Mouse (Mus musculus) granulocyte monocyte progenitor cell, adult 5-6 weeks (primary cell): ENCODE results near the gene Olfr887. TPM values are rescaled to one million over a fixed set of nuclear protein-coding genes. Genes with fewer than 3 reads are reported as not detected.

Source experiments
- ATAC-seq: replicated peaks from 2 replicates; pipeline ENCODE4 v1.8.0; 2016; ENCODE audit warnings: mild to moderate bottlenecking, moderate TSS enrichment, inconsistent platforms; ENCODE audit not compliant: poor library complexity, severe bottlenecking
- total RNA-seq, 2 experiments: library from RNA; stranded (forward) in 1 of 2; stranded (reverse) in 1 of 2; fragments of 200-712, 200-1000 nt in 1 of 2; fragments of >200 nt in 1 of 2; fragmentation: Nextera tagmentation in 1 of 2; gene quantifications; 2 replicates each; pipeline ENCODE4 v1.2.3; 2014 to 2017

Olfr887 gene
- total RNA-seq (2014; fragmentation: Nextera tagmentation) (not detected in 2 replicates), total RNA-seq (2017) (not detected in 2 replicates)

DNA sequence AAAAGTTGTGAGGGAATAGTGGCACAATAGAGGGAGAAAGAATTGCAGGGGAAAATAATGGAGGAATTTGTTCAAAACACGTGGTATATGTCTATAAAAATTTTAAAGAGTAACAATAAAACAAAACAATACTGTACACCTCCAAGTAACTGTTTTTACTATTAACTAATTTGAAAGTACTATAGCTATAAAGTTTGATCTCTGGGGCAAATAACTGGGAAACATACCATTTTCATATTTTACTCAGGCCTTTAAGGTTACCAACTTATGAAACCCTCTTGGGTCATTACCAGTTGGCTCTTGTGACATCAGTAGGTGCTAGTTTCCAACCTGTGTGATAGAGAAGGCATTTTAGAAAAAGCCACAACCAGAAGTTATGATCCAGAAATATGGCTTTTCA lies at the start of gene Olfr887:
Gene Olfr887 (plus strand): TSS at position 301 of the 400 bp plus-strand sequence.
- no peak for ATAC-seq

DNA sequence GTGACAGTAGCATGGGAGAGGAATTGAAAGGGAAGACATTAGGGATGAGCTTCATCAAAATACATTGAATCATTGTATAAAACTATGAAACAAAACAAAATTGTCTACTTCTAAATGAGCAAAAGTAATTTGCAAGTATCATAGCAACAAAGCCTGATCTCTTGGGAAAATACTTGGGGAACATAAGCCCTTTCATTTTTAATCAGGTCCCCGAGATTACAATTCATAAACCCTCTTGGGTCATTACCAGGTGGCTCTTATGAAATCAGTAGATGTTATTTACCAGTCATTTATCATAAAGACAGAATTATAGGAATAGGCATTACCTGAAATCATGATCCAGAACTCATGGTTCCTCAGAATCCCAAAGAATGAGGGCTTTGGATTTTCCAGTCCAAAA lies 37.6 kb upstream of the Olfr887 start, which contains the start of gene Olfr884:
Gene Olfr884 (plus strand): TSS at position 301 of the 400 bp plus-strand sequence.
- ATAC-seq: no peak

DNA sequence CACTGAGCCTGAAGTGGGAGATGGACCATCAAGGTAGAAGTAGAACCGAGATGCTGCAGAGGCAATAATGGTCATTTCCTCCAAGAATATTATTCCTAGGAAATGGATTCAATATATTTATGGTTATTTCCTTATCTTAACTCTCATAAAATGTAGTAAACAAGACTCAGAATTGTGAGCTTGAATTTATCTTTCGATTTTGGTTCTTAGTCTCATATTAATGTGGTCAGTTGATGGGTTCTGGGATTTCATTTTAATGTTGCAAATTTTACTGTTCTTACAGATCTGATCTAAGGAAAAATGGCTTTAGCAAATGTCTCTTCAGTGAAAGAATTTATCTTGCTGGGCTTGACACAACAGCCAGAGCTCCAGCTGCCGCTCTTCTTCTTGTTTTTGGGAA lies 22.9 kb upstream of the Olfr887 start, which contains the start of gene Olfr885:
Gene Olfr885 (plus strand): TSS at position 301 of the 400 bp plus-strand sequence.
- no peak for ATAC-seq

DNA sequence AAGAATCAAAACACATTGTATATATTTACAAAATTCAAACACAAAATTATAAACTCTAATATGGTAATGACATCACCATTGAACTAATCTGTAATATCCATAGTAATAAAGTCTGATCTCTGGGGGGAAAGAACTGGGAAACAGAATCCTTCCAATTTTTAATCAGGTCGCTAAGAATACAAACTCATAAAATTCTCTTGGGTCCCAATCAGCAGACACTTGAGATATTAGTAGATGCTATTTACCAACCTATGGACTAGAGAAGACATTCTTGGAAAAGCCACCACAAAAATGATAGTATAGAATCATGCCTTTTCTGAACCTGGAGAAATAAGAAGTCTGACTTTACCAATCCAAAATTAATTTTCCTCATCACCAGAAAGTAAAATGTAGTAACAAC lies 24.0 kb downstream of the Olfr887 start, which contains the start of gene Olfr888:
Gene Olfr888 (plus strand): TSS at position 301 of the 400 bp plus-strand sequence.
- no peak for ATAC-seq

DNA sequence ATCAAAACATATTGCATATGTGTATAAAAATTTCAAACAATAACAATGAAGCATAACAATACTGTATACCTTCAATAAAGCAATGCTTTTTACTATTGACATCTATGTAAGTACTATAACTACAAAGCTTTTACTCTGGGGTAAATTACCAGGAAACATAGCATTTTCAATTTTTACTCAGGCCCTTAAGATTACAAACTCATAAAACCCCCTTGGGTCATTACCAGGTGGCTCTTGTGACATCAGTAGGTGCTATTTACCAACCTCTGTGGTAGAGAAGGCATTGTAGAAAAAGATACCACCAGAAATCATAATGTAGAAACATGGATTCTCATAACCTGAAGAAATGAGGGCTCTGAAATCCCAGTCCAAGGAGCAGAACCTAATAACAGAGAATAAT lies 31.0 kb downstream of the Olfr887 start, which contains the start of gene Olfr889:
Gene Olfr889 (plus strand): TSS at position 301 of the 400 bp plus-strand sequence.
- no peak for ATAC-seq

Other genes with a start within 250 kb of the Olfr887 start
- not detected in 2 replicates for gene Olfr877, start 229.8 kb upstream of the Olfr887 start, total RNA-seq (2014; fragmentation: Nextera tagmentation)
- not detected in 2 replicates for gene Olfr877, start 229.8 kb upstream of the Olfr887 start, total RNA-seq (2017)
- gene Olfr145, start 187.3 kb upstream of the Olfr887 start, total RNA-seq (2014; fragmentation: Nextera tagmentation): not detected in 2 replicates
- not detected in 2 replicates for gene Olfr145, start 187.3 kb upstream of the Olfr887 start, total RNA-seq (2017)
- not detected in 2 replicates for gene Olfr878, start 166.2 kb upstream of the Olfr887 start, total RNA-seq (2014; fragmentation: Nextera tagmentation)
- not detected in 2 replicates for gene Olfr878, start 166.2 kb upstream of the Olfr887 start, total RNA-seq (2017)
- not detected in 2 replicates for gene Olfr881, start 92.2 kb upstream of the Olfr887 start, total RNA-seq (2014; fragmentation: Nextera tagmentation)
- gene Olfr881, start 92.2 kb upstream of the Olfr887 start, total RNA-seq (2017): not detected in 2 replicates
- gene Olfr883, start 58.3 kb upstream of the Olfr887 start, total RNA-seq (2014; fragmentation: Nextera tagmentation): not detected in 2 replicates
- not detected in 2 replicates for gene Olfr883, start 58.3 kb upstream of the Olfr887 start, total RNA-seq (2017)
- not detected in 2 replicates for gene Olfr884, start 37.5 kb upstream of the Olfr887 start, total RNA-seq (2014; fragmentation: Nextera tagmentation)
- gene Olfr884, start 37.5 kb upstream of the Olfr887 start, total RNA-seq (2017): not detected in 2 replicates
- gene Olfr885, start 22.8 kb upstream of the Olfr887 start, total RNA-seq (2014; fragmentation: Nextera tagmentation): not detected in 2 replicates
- not detected in 2 replicates for gene Olfr885, start 22.8 kb upstream of the Olfr887 start, total RNA-seq (2017)
- not detected in 2 replicates for gene Olfr888, start 24.1 kb downstream of the Olfr887 start, total RNA-seq (2014; fragmentation: Nextera tagmentation)
- gene Olfr888, start 24.1 kb downstream of the Olfr887 start, total RNA-seq (2017): not detected in 2 replicates
- gene Olfr889, start 31.1 kb downstream of the Olfr887 start, total RNA-seq (2014; fragmentation: Nextera tagmentation): not detected in 2 replicates
- not detected in 2 replicates for gene Olfr889, start 31.1 kb downstream of the Olfr887 start, total RNA-seq (2017)
- gene Olfr890, start 58.4 kb downstream of the Olfr887 start, total RNA-seq (2014; fragmentation: Nextera tagmentation): not detected in 2 replicates
- not detected in 2 replicates for gene Olfr890, start 58.4 kb downstream of the Olfr887 start, total RNA-seq (2017)
- gene Olfr891, start 96.7 kb downstream of the Olfr887 start, total RNA-seq (2014; fragmentation: Nextera tagmentation): not detected in 2 replicates
- gene Olfr891, start 96.7 kb downstream of the Olfr887 start, total RNA-seq (2017): not detected in 2 replicates
- not detected in 2 replicates for gene Olfr893, start 124.3 kb downstream of the Olfr887 start, total RNA-seq (2014; fragmentation: Nextera tagmentation)
- not detected in 2 replicates for gene Olfr893, start 124.3 kb downstream of the Olfr887 start, total RNA-seq (2017)
- not detected in 2 replicates for gene Olfr894, start 134.0 kb downstream of the Olfr887 start, total RNA-seq (2014; fragmentation: Nextera tagmentation)
- not detected in 2 replicates for gene Olfr894, start 134.0 kb downstream of the Olfr887 start, total RNA-seq (2017)
- not detected in 2 replicates for gene Olfr143, start 168.7 kb downstream of the Olfr887 start, total RNA-seq (2014; fragmentation: Nextera tagmentation)
- gene Olfr143, start 168.7 kb downstream of the Olfr887 start, total RNA-seq (2017): not detected in 2 replicates
- not detected in 2 replicates for gene Olfr895, start 183.8 kb downstream of the Olfr887 start, total RNA-seq (2014; fragmentation: Nextera tagmentation)
- gene Olfr895, start 183.8 kb downstream of the Olfr887 start, total RNA-seq (2017): not detected in 2 replicates
- gene Olfr896-ps1, start 207.0 kb downstream of the Olfr887 start, total RNA-seq (2014; fragmentation: Nextera tagmentation): not detected in 2 replicates
- not detected in 2 replicates for gene Olfr896-ps1, start 207.0 kb downstream of the Olfr887 start, total RNA-seq (2017)
- gene Olfr25, start 245.0 kb downstream of the Olfr887 start, total RNA-seq (2014; fragmentation: Nextera tagmentation): not detected in 2 replicates
- not detected in 2 replicates for gene Olfr25, start 245.0 kb downstream of the Olfr887 start, total RNA-seq (2017)